Mouse (Mus musculus) small intestine, adult 2 months (tissue): ENCODE data around the gene Phyh. TPM values are rescaled to one million over a fixed set of nuclear protein-coding genes. Genes with fewer than 3 reads are reported as not detected.

Source experiments
- H3K27ac ChIP-seq: fragments of 200-500 bp; 2 replicates; pipeline ENCODE4 v1.5.1; 2012; ENCODE audit warnings: low read depth, low read length, control low read depth, inconsistent platforms; ENCODE audit not compliant: insufficient read depth
- H3K27me3 ChIP-seq: fragments of 200-500 bp; 2 replicates; pipeline ENCODE4 v1.6.1; 2012; ENCODE audit warnings: mild to moderate bottlenecking, moderate library complexity, low read length, inconsistent platforms; ENCODE audit not compliant: control insufficient read depth, insufficient read depth
- H3K36me3 ChIP-seq: fragments of 200-500 bp; 2 replicates; pipeline ENCODE4 v1.6.1; 2012; ENCODE audit warnings: mild to moderate bottlenecking, low read length, control low read depth, inconsistent platforms; ENCODE audit not compliant: control insufficient read depth, insufficient read depth
- H3K4me1 ChIP-seq: fragments of 200-500 bp; 2 replicates; pipeline ENCODE4 v1.6.1; 2012; ENCODE audit warnings: low read length, inconsistent platforms, mixed read lengths; ENCODE audit not compliant: control insufficient read depth, insufficient read depth, insufficient read length
- H3K4me3 ChIP-seq: fragments of 200-500 bp; 2 replicates; pipeline ENCODE4 v1.5.1; 2012; ENCODE audit warnings: low read depth, mild to moderate bottlenecking, control low read depth, inconsistent platforms, low read length, moderate library complexity
- CTCF ChIP-seq: fragments of 200-500 bp; IDR thresholded peaks from 2 replicates; pipeline ENCODE4 v1.5.1; 2012; ENCODE audit warnings: low read depth, mild to moderate bottlenecking, control low read depth, inconsistent platforms, low read length, moderate library complexity, mixed read lengths; ENCODE audit not compliant: insufficient replicate concordance, insufficient read length; ENCODE audit errors: extremely low read depth
- POLR2A ChIP-seq: fragments of 200-500 bp; IDR thresholded peaks from 2 replicates; pipeline ENCODE4 v1.6.1; 2012; ENCODE audit warnings: low read depth, mild to moderate bottlenecking, control low read depth, inconsistent platforms, low read length, moderate library complexity
- whole genome bisulfite sequencing: fragments of 180-500 bp; shearing (Covaris S2); methylation state at CpG from one replicate; pipeline ENCODE4 v1.1.7; 2018; 5-methylcytosine and 5-hydroxymethylcytosine counted together
- polyA plus RNA-seq: library from polyadenylated mRNA; depleted of rRNA; stranded (reverse); fragments of >200 nt; gene quantifications from 2 replicates; pipeline ENCODE4 v1.2.3, GENCODE M21; 2012

Gene Phyh
- polyA plus RNA-seq, 1 experiment: 94.8 TPM

GRCm38 (mm10) chr2:4881350-4882248, 37.2 kb upstream of the Phyh start, which contains the start of gene Sephs1:
Sephs1 (plus strand) TSS chr2:4881564.
- H3K4me3 ChIP-seq: peak within 1 kb of the TSS; percentile 86
- H3K4me1 ChIP-seq: no peaks in the 10 kb centered on the region
- peak; percentile 42; the same call in 1 of the 2 replicates for TF ChIP-seq POLR2A
- TF ChIP-seq CTCF: no peak
- peaks cover 8% of the 10 kb centered on the region; the same call in 1 of the 2 replicates for H3K36me3 ChIP-seq
- WGBS: under 1% methylated on average over 97 of the region's 115 CpGs
- no peaks in the 10 kb centered on the region for H3K27me3 ChIP-seq
- peak within 1 kb of the TSS; percentile 63 for H3K27ac ChIP-seq

GRCm38 (mm10) chr2:4882249-4882791, 36.5 kb upstream of the Phyh start:
- H3K27ac ChIP-seq: peak overlapping the region; percentile 60
- no peaks in the 10 kb centered on the region for H3K27me3 ChIP-seq
- TF ChIP-seq POLR2A (no peak; the same call in 1 of the 2 replicates), CTCF (no peak)
- H3K4me3 ChIP-seq: peak overlapping the region; percentile 86
- H3K4me1 ChIP-seq: no peaks in the 10 kb centered on the region
- H3K36me3 ChIP-seq: peaks cover 11% of the 10 kb centered on the region; the same call in 1 of the 2 replicates
- WGBS: 1% methylated on average over 62 of the region's 63 CpGs

- no peaks in the 10 kb centered on the region for H3K4me1 ChIP-seq
- 1% methylated on average over 18 of the region's 18 CpGs for WGBS
- H3K36me3 ChIP-seq: peaks cover 14% of the 10 kb centered on the region; the same call in 1 of the 2 replicates
- H3K4me3 ChIP-seq: no peak overlapping the region
- TF ChIP-seq POLR2A (no peak), CTCF (no peak)
- H3K27me3 ChIP-seq: no peaks in the 10 kb centered on the region
- no peak overlapping the region for H3K27ac ChIP-seq
Measured at GRCm38 (mm10) chr2:4883009-4883704, 35.7 kb upstream of the Phyh start.

GRCm38 (mm10) chr2:4886896-4887295, 31.9 kb upstream of the Phyh start:
- Histone ChIP-seq H3K4me3 (no peak overlapping the region), H3K4me1 (no peaks in the 10 kb centered on the region), H3K36me3 (peaks cover 35% of the 10 kb centered on the region), H3K27ac (no peak overlapping the region), H3K27me3 (no peaks in the 10 kb centered on the region)
- WGBS: 60% methylated on average over 6 of the region's 6 CpGs
- TF ChIP-seq POLR2A: no peak
- TF ChIP-seq CTCF: no peak

GRCm38 (mm10) chr2:4895598-4895997, 23.2 kb upstream of the Phyh start:
- peaks cover 56% of the 10 kb centered on the region for H3K36me3 ChIP-seq

GRCm38 (mm10) chr2:4896970-4897369, 21.8 kb upstream of the Phyh start:
- Histone ChIP-seq H3K27ac (no peak overlapping the region), H3K27me3 (no peaks in the 10 kb centered on the region), H3K36me3 (peaks cover 52% of the 10 kb centered on the region), H3K4me1 (peaks cover 1% of the 10 kb centered on the region; the same call in 1 of the 2 replicates), H3K4me3 (no peak overlapping the region)
- TF ChIP-seq CTCF: no peak
- no peak for TF ChIP-seq POLR2A
- 95% methylated on average over 4 of the region's 4 CpGs for WGBS

More at GRCm38 (mm10) chr2:4895598-4895997, 23.2 kb upstream of the Phyh start:
- 75% methylated on average over 2 of the region's 2 CpGs for WGBS
- TF ChIP-seq CTCF: no peak
- no peak for TF ChIP-seq POLR2A
- Histone ChIP-seq H3K4me1 (no peaks in the 10 kb centered on the region), H3K27ac (no peak overlapping the region), H3K4me3 (no peak overlapping the region), H3K27me3 (no peaks in the 10 kb centered on the region)
